Mouse (Mus musculus) frontal cortex, postnatal 10 days (tissue): ENCODE measurements at regions not wholly inside any gene's neighbourhood (a gene's known extent, or its start where the extent isn't known, plus 50 kb on each side); places are given as distances from the start of the nearest gene placed in this dataset.

Source experiments
- DNase-seq, 2 experiments: peaks; one replicate each; pipeline ENCODE4 v3.0.0; 2022; ENCODE audit warnings: low spot score in 2 of 2, mixed read lengths in 1 of 2

- no peak for DNase-seq
Measured at GRCm38 (mm10) chr10:92336138-92336537, 386.1 kb downstream of the Nedd1 start.

GRCm38 (mm10) chr10:92335141-92335540, 387.1 kb downstream of the Nedd1 start:
- no peak for DNase-seq

- DNase-seq, result no peak
Measured at GRCm38 (mm10) chr10:92333869-92334268, 388.4 kb downstream of the Nedd1 start.

- peak; percentile 22 to 54 for DNase-seq
Measured at GRCm38 (mm10) chr10:92333042-92333774, 389.0 kb downstream of the Nedd1 start.

- no peak for DNase-seq
Measured at GRCm38 (mm10) chr10:92330150-92330549, 392.1 kb downstream of the Nedd1 start.

- DNase-seq, result no peak
Measured at GRCm38 (mm10) chr10:92329661-92330060, 392.6 kb downstream of the Nedd1 start.

- DNase-seq, result no peak
Measured at GRCm38 (mm10) chr10:92325284-92325989, 396.8 kb downstream of the Nedd1 start.

GRCm38 (mm10) chr10:92314606-92315005, 407.6 kb downstream of the Nedd1 start:
- DNase-seq, result no peak

GRCm38 (mm10) chr10:92312278-92312677, 409.9 kb downstream of the Nedd1 start:
- DNase-seq, result no peak

- no peak for DNase-seq
Measured at GRCm38 (mm10) chr10:92308643-92309042, 413.6 kb downstream of the Nedd1 start.

- no peak for DNase-seq
Measured at GRCm38 (mm10) chr10:92307861-92308260, 414.4 kb downstream of the Nedd1 start.

- no peak for DNase-seq
Measured at GRCm38 (mm10) chr10:92298693-92299092, 423.5 kb downstream of the Nedd1 start.

- no peak for DNase-seq
Measured at GRCm38 (mm10) chr10:92296837-92297236, 425.4 kb downstream of the Nedd1 start.

GRCm38 (mm10) chr10:92296303-92296702, 425.9 kb downstream of the Nedd1 start:
- DNase-seq, result no peak

- DNase-seq, result no peak
Measured at GRCm38 (mm10) chr10:92293261-92293660, 429.0 kb downstream of the Nedd1 start.

- DNase-seq, result no peak
Measured at GRCm38 (mm10) chr10:92289230-92289629, 433.0 kb downstream of the Nedd1 start.

GRCm38 (mm10) chr10:92284231-92284630, 438.0 kb downstream of the Nedd1 start:
- DNase-seq, result no peak

- no peak for DNase-seq
Measured at GRCm38 (mm10) chr10:92277981-92278380, 444.2 kb downstream of the Nedd1 start.

GRCm38 (mm10) chr10:92257815-92258214, 464.4 kb downstream of the Nedd1 start:
- DNase-seq, result no peak

- peak in 1 of 2 experiments; percentile 14 for DNase-seq
Measured at GRCm38 (mm10) chr10:92248648-92249047, 473.6 kb downstream of the Nedd1 start.

- DNase-seq, result no peak
Measured at GRCm38 (mm10) chr10:92247449-92247805, 474.8 kb downstream of the Nedd1 start.

GRCm38 (mm10) chr10:92246785-92247448, 475.3 kb downstream of the Nedd1 start:
- peak; percentile 8 to 23 for DNase-seq
